Mouse (Mus musculus): ENCODE data around the gene Ccdc120. TPM values are rescaled to one million over a fixed set of nuclear protein-coding genes. Genes with fewer than 3 reads are reported as not detected.
"Not testable (repeated sequence)": the region's sequence is repeated elsewhere in the genome, so short reads cannot be mapped to it uniquely, and the experiment has no call there.

Gene Ccdc120
- polyA plus RNA-seq, 1 experiment, result 2.5 TPM

DNA sequence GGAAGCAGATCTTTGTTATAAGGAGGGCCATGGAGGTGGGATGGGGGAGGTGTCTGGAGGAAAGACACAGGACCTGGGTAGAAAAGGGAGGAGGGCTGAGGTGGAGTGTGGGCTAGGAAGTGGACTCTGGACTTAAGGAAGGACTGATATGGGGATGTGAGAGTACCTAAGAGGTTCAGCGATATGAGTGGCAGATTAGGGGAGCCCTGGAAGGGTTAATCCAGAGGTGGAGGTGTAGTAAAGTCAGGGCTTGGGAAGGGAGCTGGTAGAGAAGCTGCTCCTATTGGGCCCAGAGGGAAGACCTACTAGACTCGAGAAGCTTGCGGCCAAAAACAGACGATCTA lies 21.8 kb downstream of the Ccdc120 start:
- peak overlapping the region; percentile 34; the same call in 1 of the 2 replicates for H3K27ac ChIP-seq (ENCODE audit: insufficient read depth, low read length)
- TF ChIP-seq POLR2A (IDR thresholded peaks at IDR 0.05; ENCODE audit: low read depth, low read length) (no peak), CTCF (IDR thresholded peaks at IDR 0.05; ENCODE audit: borderline replicate concordance, insufficient read depth, low read length) (no peak)
- H3K4me1 ChIP-seq (ENCODE audit: control insufficient read depth, insufficient read depth, low read length), result peaks cover 3% of the 10 kb centered on the region; the same call in 1 of the 2 replicates
- peak overlapping the region; percentile 64 for H3K4me3 ChIP-seq (ENCODE audit: insufficient read depth, low read length)

- peaks cover 3% of the 10 kb centered on the region; the same call in 1 of the 2 replicates for H3K4me1 ChIP-seq (ENCODE audit: control insufficient read depth, insufficient read depth, low read length)
- no peak for TF ChIP-seq CTCF (IDR thresholded peaks at IDR 0.05; ENCODE audit: borderline replicate concordance, insufficient read depth, low read length)
- TF ChIP-seq POLR2A (IDR thresholded peaks at IDR 0.05; ENCODE audit: low read depth, low read length), result peak; percentile 71
- H3K27ac ChIP-seq (ENCODE audit: insufficient read depth, low read length), result peak within 1 kb of the TSS; percentile 70
- peak within 1 kb of the TSS; percentile 64 for H3K4me3 ChIP-seq (ENCODE audit: insufficient read depth, low read length)
Measured at GRCm38 (mm10) chrX:7728215-7728921, 22.3 kb downstream of the Ccdc120 start, which contains the start of gene Praf2. TSS of gene Praf2 (plus strand) at chrX:7728439.

DNA sequence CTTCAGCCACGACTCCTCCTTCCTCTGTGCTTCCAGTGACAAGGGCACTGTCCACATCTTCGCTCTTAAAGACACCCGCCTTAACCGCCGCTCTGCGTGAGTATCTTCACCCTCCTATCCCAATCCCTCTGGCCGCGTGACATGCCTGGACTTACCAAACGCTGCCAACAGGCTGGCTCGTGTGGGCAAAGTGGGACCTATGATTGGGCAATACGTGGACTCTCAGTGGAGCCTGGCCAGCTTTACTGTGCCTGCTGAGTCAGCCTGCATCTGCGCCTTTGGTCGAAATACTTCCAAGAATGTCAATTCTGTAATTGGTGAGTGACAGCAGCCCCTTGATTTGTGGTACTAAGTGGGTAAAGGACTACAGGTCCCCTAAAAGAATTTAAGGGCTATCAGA lies 23.5 kb downstream of the Ccdc120 start:
- Histone ChIP-seq H3K4me1 (ENCODE audit: control insufficient read depth, insufficient read depth, low read length) (peaks cover 3% of the 10 kb centered on the region; the same call in 1 of the 2 replicates), H3K4me3 (ENCODE audit: insufficient read depth, low read length) (no peak overlapping the region), H3K27ac (ENCODE audit: insufficient read depth, low read length) (no peak overlapping the region)
- TF ChIP-seq CTCF (IDR thresholded peaks at IDR 0.05; ENCODE audit: borderline replicate concordance, insufficient read depth, low read length), result no peak
- TF ChIP-seq POLR2A (IDR thresholded peaks at IDR 0.05; ENCODE audit: low read depth, low read length), result no peak

GRCm38 (mm10) chrX:7725841-7726240 lies 24.9 kb downstream of the Ccdc120 start:
- Histone ChIP-seq H3K4me3 (ENCODE audit: insufficient read depth, low read length) (no peak overlapping the region), H3K27ac (ENCODE audit: insufficient read depth, low read length) (no peak overlapping the region), H3K4me1 (ENCODE audit: control insufficient read depth, insufficient read depth, low read length) (peaks cover 3% of the 10 kb centered on the region; the same call in 1 of the 2 replicates)
- TF ChIP-seq CTCF (IDR thresholded peaks at IDR 0.05; ENCODE audit: borderline replicate concordance, insufficient read depth, low read length) (no peak), POLR2A (IDR thresholded peaks at IDR 0.05; ENCODE audit: low read depth, low read length) (no peak)

- H3K4me3 ChIP-seq (ENCODE audit: insufficient read depth, low read length), result no peak overlapping the region
- peaks cover 3% of the 10 kb centered on the region; the same call in 1 of the 2 replicates for H3K4me1 ChIP-seq (ENCODE audit: control insufficient read depth, insufficient read depth, low read length)
- H3K27ac ChIP-seq (ENCODE audit: insufficient read depth, low read length), result no peak overlapping the region
- no peak for TF ChIP-seq POLR2A (IDR thresholded peaks at IDR 0.05; ENCODE audit: low read depth, low read length)
- TF ChIP-seq CTCF (IDR thresholded peaks at IDR 0.05; ENCODE audit: borderline replicate concordance, insufficient read depth, low read length), result no peak
Measured at GRCm38 (mm10) chrX:7724135-7724534, 26.6 kb downstream of the Ccdc120 start.

GRCm38 (mm10) chrX:7722691-7723090 lies 28.0 kb downstream of the Ccdc120 start:
- TF ChIP-seq CTCF (IDR thresholded peaks at IDR 0.05; ENCODE audit: borderline replicate concordance, insufficient read depth, low read length) (no peak), POLR2A (IDR thresholded peaks at IDR 0.05; ENCODE audit: low read depth, low read length) (no peak)
- Histone ChIP-seq H3K4me1 (ENCODE audit: control insufficient read depth, insufficient read depth, low read length) (peaks cover 2% of the 10 kb centered on the region; the same call in 1 of the 2 replicates), H3K27ac (ENCODE audit: insufficient read depth, low read length) (no peak overlapping the region), H3K4me3 (ENCODE audit: insufficient read depth, low read length) (peak overlapping the region; percentile 56)

DNA sequence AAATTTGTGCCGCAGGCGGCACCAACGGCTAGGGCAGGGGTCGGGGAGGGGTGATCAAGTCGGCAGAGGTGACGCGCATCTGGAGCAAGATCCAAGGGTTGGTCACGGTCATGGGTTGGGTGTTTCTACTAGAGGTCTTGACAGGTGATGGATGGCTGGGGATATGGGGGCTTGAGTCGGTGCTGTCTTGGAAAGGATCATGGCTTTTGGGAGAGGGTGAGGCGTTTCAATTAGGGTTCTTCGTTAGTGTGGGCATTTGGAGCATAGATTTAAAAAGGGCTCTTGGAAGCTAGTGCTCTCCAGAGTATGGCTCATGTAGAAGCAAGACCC lies 28.5 kb downstream of the Ccdc120 start:
- Histone ChIP-seq H3K4me3 (ENCODE audit: insufficient read depth, low read length) (peak overlapping the region; percentile 56), H3K27ac (ENCODE audit: insufficient read depth, low read length) (no peak overlapping the region; the same call in 1 of the 2 replicates), H3K4me1 (ENCODE audit: control insufficient read depth, insufficient read depth, low read length) (no peaks in the 10 kb centered on the region)
- TF ChIP-seq POLR2A (IDR thresholded peaks at IDR 0.05; ENCODE audit: low read depth, low read length) (no peak), CTCF (IDR thresholded peaks at IDR 0.05; ENCODE audit: borderline replicate concordance, insufficient read depth, low read length) (no peak)

GRCm38 (mm10) chrX:7721514-7722281 lies 29.0 kb downstream of the Ccdc120 start, which contains the start of gene Gm45208:
TSS of gene Gm45208 (plus strand) at chrX:7722245.
- Histone ChIP-seq H3K4me1 (ENCODE audit: control insufficient read depth, insufficient read depth, low read length) (no peaks in the 10 kb centered on the region), H3K4me3 (ENCODE audit: insufficient read depth, low read length) (peak within 1 kb of the TSS; percentile 56), H3K27ac (ENCODE audit: insufficient read depth, low read length) (peak within 1 kb of the TSS; percentile 97)
- TF ChIP-seq POLR2A (IDR thresholded peaks at IDR 0.05; ENCODE audit: low read depth, low read length) (no peak), CTCF (IDR thresholded peaks at IDR 0.05; ENCODE audit: borderline replicate concordance, insufficient read depth, low read length) (no peak)

GRCm38 (mm10) chrX:7716058-7716457 lies 34.6 kb downstream of the Ccdc120 start:
- H3K4me3 ChIP-seq (ENCODE audit: insufficient read depth, low read length); H3K4me1 ChIP-seq (ENCODE audit: control insufficient read depth, insufficient read depth, low read length); H3K27ac ChIP-seq (ENCODE audit: insufficient read depth, low read length): not testable (repeated sequence)

Measured in embryonic fibroblast, embryonic 13.5 days (primary cell).